Mouse (Mus musculus): ENCODE results near the gene Nrde2.
A peak's percentile ranks its signal among the peaks of the same experiment; 100 is the strongest.

The Nrde2 gene

DNA sequence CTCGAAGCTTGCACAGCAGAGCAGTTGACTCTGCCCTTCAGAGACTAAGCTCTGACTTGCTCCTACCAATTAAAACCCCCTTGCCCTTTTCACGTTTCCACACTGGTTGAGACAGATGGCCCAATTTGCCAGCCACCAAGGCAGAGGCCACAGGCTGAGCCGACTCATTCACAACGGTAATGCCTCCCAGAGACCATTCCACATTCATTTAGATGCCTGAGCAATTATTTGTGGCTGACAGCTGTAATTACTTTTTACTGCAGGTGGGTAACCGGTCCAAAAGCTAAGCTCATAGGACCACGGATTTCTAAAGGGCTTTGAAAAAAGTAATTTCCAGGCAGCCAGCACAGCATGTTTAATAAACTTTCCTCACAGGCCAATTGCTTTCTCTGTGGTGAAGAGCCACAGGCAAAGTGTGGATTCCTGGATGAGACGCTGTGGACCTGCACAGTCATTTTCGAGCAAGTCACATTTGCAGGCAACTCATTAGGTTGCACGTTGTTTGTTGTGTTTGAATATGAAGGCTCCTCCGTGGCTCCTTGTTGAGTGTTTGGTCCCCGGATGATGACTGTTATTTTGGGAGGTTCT, 17.1 kb upstream of the Nrde2 start:
- no peak for DNase-seq

- no peak for DNase-seq
Observed at GRCm38 (mm10) chr12:100172481-100172880, 13.0 kb upstream of the Nrde2 start.

- DNase-seq: peak; percentile 35
Observed at GRCm38 (mm10) chr12:100167931-100168871, 8.7 kb upstream of the Nrde2 start.

GRCm38 (mm10) chr12:100167502-100167901, 8.0 kb upstream of the Nrde2 start:
- no peak for DNase-seq

DNA sequence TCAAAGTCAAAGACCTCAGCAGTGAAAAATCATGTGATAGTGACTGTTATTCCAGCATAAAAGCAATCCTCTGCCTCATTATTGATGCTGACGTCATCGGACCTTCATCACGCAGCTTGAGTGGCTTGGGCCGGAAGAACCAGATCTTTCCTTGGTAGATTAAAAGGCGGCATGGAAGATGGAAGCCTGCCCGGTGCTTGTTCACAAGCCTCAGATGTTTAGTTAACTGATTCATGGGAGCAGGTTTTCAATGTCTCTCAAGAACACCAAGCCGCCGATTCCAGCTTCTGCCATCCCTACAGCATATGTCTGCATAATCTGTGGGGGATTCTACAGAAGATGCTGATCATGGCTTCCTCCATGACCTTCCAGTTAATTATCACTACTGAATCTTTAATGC, 7.5 kb upstream of the Nrde2 start:
- DNase-seq: no peak

DNA sequence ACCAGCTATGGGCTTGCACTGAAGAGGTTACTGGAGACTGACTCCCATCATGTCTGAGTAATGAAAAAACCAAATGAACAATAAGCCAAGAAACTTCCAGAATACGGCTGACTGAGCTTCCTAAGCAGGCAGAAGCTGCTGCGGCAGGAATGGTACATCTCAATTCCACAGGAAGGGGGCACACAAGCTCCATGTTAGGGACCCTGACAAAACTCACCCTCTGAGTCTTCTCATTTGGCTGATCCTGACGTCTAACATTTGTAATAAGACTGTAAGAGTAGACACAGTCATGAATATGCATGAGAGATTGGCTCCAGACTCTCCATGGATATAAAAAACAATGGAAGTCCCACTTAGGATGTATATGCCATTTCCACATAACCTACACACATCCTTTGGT, 6.7 kb upstream of the Nrde2 start:
- DNase-seq: peak; percentile 27

DNA sequence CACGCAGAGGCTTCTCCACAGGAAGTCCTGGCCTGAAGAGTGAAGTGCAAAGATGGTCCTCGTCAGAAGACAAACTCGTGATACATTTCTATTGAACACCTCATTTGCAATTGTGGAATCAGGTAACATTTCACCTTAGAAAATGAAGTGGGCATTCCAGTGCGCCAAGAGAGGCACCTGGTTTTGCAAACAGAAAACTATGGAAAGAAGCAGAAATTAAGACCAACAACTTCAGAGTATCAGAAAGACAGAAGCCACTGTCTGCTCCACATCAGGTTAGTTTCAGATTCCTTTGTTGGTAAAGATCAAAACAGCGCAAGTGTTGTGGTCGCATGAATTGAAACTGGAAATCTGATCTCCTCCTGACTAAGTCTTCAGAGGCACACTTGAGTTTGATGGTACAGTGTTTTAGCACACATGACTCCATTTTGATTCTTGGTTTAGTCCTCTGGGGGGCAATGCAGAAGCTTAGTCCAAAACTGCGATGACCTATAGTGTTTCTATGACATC, 5.6 kb upstream of the Nrde2 start:
- no peak for DNase-seq

GRCm38 (mm10) chr12:100152466-100152865, 7.0 kb downstream of the Nrde2 start:
- DNase-seq: no peak

- DNase-seq: peak; percentile 20
Observed at GRCm38 (mm10) chr12:100144269-100144668, 15.2 kb downstream of the Nrde2 start.

DNA sequence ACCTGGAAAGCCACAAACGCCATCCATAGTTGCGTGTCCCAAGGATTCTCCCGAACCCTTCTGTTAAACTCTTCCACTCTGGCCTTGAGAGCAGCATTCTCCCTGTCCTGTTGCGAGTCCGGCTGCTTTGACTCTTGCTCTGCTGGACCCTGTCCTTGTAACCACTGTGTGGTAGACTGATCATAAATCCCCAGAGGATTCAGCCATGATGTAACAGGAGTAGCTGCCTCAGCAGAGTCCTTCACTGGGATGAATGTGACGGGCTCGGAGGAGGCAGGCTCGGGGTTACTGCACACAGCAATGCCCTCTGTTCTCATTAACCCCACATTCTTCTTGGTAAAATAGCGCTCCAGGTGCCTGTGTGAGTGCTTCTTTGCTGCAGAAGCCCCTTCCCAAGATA, 15.7 kb downstream of the Nrde2 start:
- peak; percentile 9 for DNase-seq

- peak; percentile 69 for DNase-seq
Observed at GRCm38 (mm10) chr12:100142848-100143523, 16.5 kb downstream of the Nrde2 start.

DNA sequence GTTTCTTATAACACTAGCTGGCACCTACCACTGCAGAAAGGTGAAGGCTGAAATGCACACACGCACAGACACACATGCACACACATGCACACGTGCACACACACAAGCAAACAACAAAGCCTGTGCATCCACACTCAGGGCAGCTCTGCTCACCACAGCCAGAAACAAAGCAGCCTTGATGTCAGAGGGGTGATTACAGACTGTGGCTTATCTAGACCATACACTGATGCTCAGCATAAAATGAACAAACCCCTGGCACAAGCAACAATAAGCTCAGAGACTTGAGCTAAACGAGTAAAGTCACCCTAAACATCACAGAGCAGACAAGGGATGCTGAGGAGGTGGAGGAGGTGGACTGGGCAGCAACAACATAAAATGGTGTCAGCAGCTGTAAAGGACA, 24.3 kb downstream of the Nrde2 start:
- no peak for DNase-seq

GRCm38 (mm10) chr12:100134395-100134936, 25.0 kb downstream of the Nrde2 start:
- no peak for DNase-seq

- peak; percentile 71 for DNase-seq
Observed at GRCm38 (mm10) chr12:100131655-100132054, 27.8 kb downstream of the Nrde2 start.

DNA sequence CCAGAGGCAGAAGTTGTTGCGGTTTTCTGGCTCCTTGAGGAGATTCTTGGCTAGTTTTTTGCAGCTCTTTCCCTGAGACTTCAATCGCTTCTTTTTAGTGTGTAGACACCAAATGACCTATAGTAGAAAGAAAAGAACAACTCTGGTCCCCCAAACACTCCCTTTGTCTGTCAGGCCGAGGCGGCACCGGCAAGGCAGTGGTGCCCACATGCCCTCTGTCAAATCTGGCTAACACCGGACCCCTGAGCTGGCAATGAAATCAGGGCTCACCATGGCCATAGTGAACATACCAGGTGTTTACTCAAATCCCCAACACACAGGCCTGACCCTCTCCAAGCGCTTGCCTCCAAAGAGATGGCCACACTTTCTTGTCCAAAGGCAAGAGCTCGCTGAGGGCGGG, 28.3 kb downstream of the Nrde2 start:
- no peak for DNase-seq

GRCm38 (mm10) chr12:100128961-100129360, 30.5 kb downstream of the Nrde2 start:
- DNase-seq: no peak

- peak; percentile 5 for DNase-seq
Observed at GRCm38 (mm10) chr12:100128522-100128921, 30.9 kb downstream of the Nrde2 start.

DNA sequence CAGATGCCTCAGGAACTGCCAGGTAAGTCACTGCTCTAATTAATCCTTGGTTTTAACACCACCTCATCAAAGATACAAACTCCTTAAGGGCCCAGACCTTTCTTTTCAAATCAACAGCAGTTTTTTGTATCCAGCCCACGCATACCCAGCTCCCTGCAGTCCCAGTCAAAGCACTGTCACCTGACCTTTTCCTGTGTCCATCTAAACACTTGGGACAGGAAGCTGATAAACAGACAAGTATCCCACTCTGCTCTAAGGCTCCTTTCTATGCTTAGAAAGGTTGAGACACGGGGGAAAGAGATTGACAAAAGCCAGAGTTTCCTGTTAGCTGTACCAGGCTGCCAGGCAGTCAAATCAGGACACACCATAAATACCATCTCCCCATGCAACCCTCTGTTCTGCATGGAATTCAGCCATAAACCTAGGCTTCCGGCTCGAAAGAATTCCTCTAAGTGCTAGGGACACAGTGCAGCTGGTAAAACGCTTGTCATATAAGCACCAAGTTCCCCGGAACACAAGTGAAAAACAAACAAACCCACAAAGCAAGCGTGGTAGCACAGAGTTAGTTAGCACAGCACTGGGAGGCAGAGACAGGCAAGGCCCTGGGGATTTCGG, 31.5 kb downstream of the Nrde2 start:
- no peak for DNase-seq

GRCm38 (mm10) chr12:100126968-100127865, 32.2 kb downstream of the Nrde2 start:
- no peak for DNase-seq

- peak; percentile 10 for DNase-seq
Observed at GRCm38 (mm10) chr12:100124913-100125798, 34.3 kb downstream of the Nrde2 start.

- peak; percentile 22 for DNase-seq
Observed at GRCm38 (mm10) chr12:100123476-100123875, 36.0 kb downstream of the Nrde2 start.
